Mouse (Mus musculus) A20 (cell line): ENCODE data around the gene Krt32.

ENCODE experiments used
- DNase-seq: peaks from one replicate; pipeline ENCODE4 v3.0.0-alpha.2; 2011; ENCODE audit warnings: low read depth, low spot score

Gene Krt32

DNA sequence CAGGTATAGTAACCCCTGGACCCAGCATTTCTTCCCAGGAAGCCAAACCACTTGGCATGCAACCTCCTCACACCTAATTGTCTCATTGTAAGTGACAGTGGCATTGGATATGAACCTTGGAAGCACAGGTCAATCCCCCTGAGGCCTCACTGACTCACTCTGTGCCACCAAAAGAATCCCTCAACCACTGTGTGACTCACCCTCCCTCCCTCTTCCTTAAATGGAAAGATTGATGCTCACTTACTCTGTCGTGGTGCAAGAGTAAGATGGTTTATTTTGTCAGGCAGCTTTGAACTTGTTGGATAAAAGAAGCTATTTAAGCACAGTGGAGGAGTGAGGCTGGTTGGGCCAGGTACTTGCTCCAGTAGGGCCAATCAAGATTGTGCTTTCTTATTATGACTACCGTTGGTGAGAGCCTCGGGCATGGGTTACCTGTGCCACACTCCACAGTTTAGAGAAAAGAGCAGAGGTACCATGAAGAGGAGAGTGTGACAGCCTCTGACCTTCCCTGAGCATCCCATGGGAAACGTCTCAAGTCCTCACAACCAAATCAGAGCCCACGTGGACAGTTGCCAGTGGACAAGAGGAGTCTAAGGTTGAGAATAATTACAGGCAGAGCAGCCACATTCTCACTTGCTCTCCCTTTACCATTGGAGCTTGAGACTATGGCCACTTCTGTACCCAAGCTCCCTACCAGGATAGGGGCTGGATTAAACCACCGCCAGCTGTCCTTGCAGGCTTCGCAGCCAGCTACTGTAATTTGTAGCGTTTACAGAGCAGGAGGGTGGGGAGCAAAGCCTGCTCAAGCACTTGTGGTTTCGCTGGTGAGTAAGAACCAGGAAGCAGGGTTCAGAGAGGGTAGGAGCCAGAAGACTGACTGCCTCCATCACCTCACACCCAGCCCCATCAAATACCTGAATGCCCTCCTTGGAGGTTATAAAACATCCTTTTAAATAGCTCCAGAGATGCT, 32.1 kb downstream of the Krt32 start:
- DNase-seq, result no peak

DNA sequence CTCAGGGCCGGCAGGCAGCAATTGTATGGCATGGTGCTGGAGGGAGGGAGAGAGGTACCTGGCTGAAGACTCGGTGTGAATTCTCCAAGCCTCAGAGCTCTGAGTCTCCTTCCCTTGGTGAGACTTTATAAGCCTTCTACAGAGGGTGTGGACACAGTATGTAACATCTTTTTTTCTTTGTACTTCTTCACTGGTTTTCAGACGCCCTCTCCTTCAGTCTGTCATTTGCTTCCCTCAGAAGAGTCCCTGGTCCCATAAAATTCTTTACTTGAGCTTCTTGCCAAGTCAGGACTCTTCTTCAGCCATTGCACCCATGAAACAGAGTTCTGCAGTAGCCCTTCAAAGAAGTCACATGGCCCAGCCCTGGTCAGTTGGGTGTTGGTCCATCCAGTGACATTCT, 37.6 kb downstream of the Krt32 start, which contains the start of gene Krt31:
Gene Krt31 (minus strand): TSS at position 101 of the 400 bp plus-strand sequence.
- no peak for DNase-seq

GRCm38 (mm10) chr11:100047193-100047592, 40.8 kb downstream of the Krt32 start:
- no peak for DNase-seq

GRCm38 (mm10) chr11:100046303-100046866, 41.6 kb downstream of the Krt32 start:
- DNase-seq, result no peak

DNA sequence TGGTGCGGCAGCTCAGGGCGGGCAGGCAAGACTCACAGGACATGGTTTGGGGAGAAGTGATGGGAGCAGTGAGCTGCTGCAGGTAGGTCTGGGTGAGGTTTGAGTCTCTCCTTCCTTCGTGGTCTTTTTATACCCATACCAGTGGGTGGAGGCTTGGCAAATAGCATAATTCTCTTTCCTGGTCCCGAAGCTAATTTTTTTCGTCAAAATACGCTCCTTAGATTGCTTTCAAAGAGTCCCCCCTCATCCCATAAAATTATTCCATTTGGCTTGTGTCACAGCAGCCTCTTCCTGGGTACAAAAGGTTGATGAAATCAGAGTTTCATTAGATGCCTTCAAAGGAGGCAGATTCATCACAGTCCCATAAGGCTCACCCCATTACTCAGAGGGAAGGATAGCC, 46.6 kb downstream of the Krt32 start, which contains the start of gene Krt34:
Gene Krt34 (minus strand): TSS at position 101 of the 400 bp plus-strand sequence.
- DNase-seq, result no peak
